Mouse (Mus musculus) MEL (cell line): ENCODE results near the gene Gm20388. TPM values are rescaled to one million over a fixed set of nuclear protein-coding genes. Genes with fewer than 3 reads are reported as not detected.

ENCODE experiments used
- DNase-seq: peaks from one replicate; pipeline ENCODE4 v3.0.0; 2011; ENCODE audit warnings: low read depth, low spot score
- H3K27ac ChIP-seq: 2 replicates; pipeline ENCODE4 v1.5.1; 2012; ENCODE audit warnings: low read depth, mild to moderate bottlenecking, control low read depth, low read length, moderate library complexity; ENCODE audit not compliant: control insufficient read depth
- H3K27me3 ChIP-seq, 2 experiments: fragments of 150-350 bp in 1 of 2; sonication (generic) in 1 of 2; 2 replicates each; pipeline ENCODE4 v1.6.1; 2012; ENCODE audit warnings: low read length in 2 of 2, mild to moderate bottlenecking in 2 of 2, improper control_type of control experiment in 1 of 2, moderate library complexity in 1 of 2; ENCODE audit not compliant: insufficient read depth in 2 of 2, control insufficient read depth in 1 of 2
- H3K36me3 ChIP-seq, 2 experiments: 2 replicates each; pipeline ENCODE4 v1.6.1; 2012 to 2014; ENCODE audit warnings: low read length in 2 of 2, improper control_type of control experiment in 1 of 2, inconsistent platforms in 1 of 2, mild to moderate bottlenecking in 1 of 2; ENCODE audit not compliant: insufficient read depth in 2 of 2, control insufficient read depth in 1 of 2
- H3K4me1 ChIP-seq, 2 experiments: fragments of 150-350 bp in 1 of 2; sonication (generic) in 1 of 2; 2 replicates each; pipeline ENCODE4 v1.6.1; 2012; ENCODE audit warnings: low read length in 2 of 2, improper control_type of control experiment in 1 of 2, mild to moderate bottlenecking in 1 of 2; ENCODE audit not compliant: insufficient read depth in 2 of 2, control insufficient read depth in 1 of 2
- H3K4me3 ChIP-seq, 2 experiments: fragments of 150-350 bp in 1 of 2; sonication (generic) in 1 of 2; 2 replicates each; pipeline ENCODE4 v1.5.1; 2012; ENCODE audit warnings: low read depth in 2 of 2, low read length in 2 of 2, mild to moderate bottlenecking in 2 of 2, moderate library complexity in 2 of 2, control low read depth in 1 of 2, improper control_type of control experiment in 1 of 2; ENCODE audit not compliant: control insufficient read depth in 1 of 2, insufficient read depth in 1 of 2
- H3K79me2 ChIP-seq: 2 replicates; pipeline ENCODE4 v1.6.1; 2012; ENCODE audit warnings: mild to moderate bottlenecking, low read length, moderate library complexity; ENCODE audit not compliant: control insufficient read depth, poor library complexity, insufficient read depth
- H3K9ac ChIP-seq: 2 replicates; pipeline ENCODE4 v1.6.1; 2012; ENCODE audit warnings: low read depth, mild to moderate bottlenecking, control low read depth, low read length, moderate library complexity; ENCODE audit not compliant: control insufficient read depth, poor library complexity, severe bottlenecking
- H3K9me3 ChIP-seq: fragments of 150-350 bp; sonication (generic); replicated peaks from 2 replicates; pipeline ENCODE4 v1.6.1; 2012; ENCODE audit warnings: mild to moderate bottlenecking, low read length, improper control_type of control experiment, moderate library complexity; ENCODE audit not compliant: insufficient read depth
- CHD1 ChIP-seq: IDR thresholded peaks from 2 replicates; pipeline ENCODE4 v1.6.1; 2012; ENCODE audit warnings: low read depth, mild to moderate bottlenecking, inconsistent platforms, low read length, improper control_type of control experiment
- CTCF ChIP-seq, 3 experiments: IDR thresholded peaks in 2 of 3; conservative IDR thresholded peaks in 1 of 3; 2 replicates each; pipeline ENCODE4 v1.5.1; 2011 to 2012; ENCODE audit warnings: low read length in 3 of 3, low read depth in 2 of 3, mild to moderate bottlenecking in 2 of 3, improper control_type of control experiment in 1 of 3, inconsistent platforms in 1 of 3, mixed read lengths in 1 of 3, moderate library complexity in 1 of 3; ENCODE audit not compliant: control insufficient read depth in 1 of 3, insufficient read depth in 1 of 3, poor library complexity in 1 of 3, severe bottlenecking in 1 of 3
- E2F4 ChIP-seq: IDR thresholded peaks from 2 replicates; pipeline ENCODE4 v1.6.1; 2011; ENCODE audit warnings: low read depth, low read length, improper control_type of control experiment, borderline replicate concordance
- ELF1 ChIP-seq: IDR thresholded peaks from 2 replicates; pipeline ENCODE4 v1.6.1; 2014; ENCODE audit warnings: low read depth, mild to moderate bottlenecking, inconsistent platforms, low read length, improper control_type of control experiment, moderate library complexity
- EP300 ChIP-seq, 2 experiments: IDR thresholded peaks; 2 replicates each; pipeline ENCODE4 v1.6.1; 2011; ENCODE audit warnings: improper control_type of control experiment in 2 of 2, low read length in 2 of 2, low read depth in 1 of 2, mild to moderate bottlenecking in 1 of 2
- ETS1 ChIP-seq: IDR thresholded peaks from 2 replicates; pipeline ENCODE4 v1.6.1; 2012; ENCODE audit warnings: low read depth, mild to moderate bottlenecking, inconsistent platforms, low read length, improper control_type of control experiment, moderate library complexity
- GABPA ChIP-seq: IDR thresholded peaks from 2 replicates; pipeline ENCODE4 v1.6.1; 2012; ENCODE audit warnings: low read depth, mild to moderate bottlenecking, inconsistent platforms, low read length, improper control_type of control experiment, moderate library complexity
- HCFC1 ChIP-seq: IDR thresholded peaks from 2 replicates; pipeline ENCODE4 v1.6.1; 2012; ENCODE audit warnings: low read depth, mild to moderate bottlenecking, inconsistent platforms, low read length, improper control_type of control experiment, moderate library complexity
- MAFK ChIP-seq: IDR thresholded peaks from 2 replicates; pipeline ENCODE4 v1.6.1; 2011; ENCODE audit warnings: low read depth, mild to moderate bottlenecking, low read length, improper control_type of control experiment, borderline replicate concordance
- MAX ChIP-seq: IDR thresholded peaks from 2 replicates; pipeline ENCODE4 v1.6.1; 2011; ENCODE audit warnings: low read length, improper control_type of control experiment
- MAZ ChIP-seq: IDR thresholded peaks from 2 replicates; pipeline ENCODE4 v1.6.1; 2012; ENCODE audit warnings: low read depth, mild to moderate bottlenecking, inconsistent platforms, low read length, improper control_type of control experiment
- MEF2A ChIP-seq: IDR thresholded peaks from 2 replicates; pipeline ENCODE4 v1.6.1; 2014; ENCODE audit warnings: low read depth, mild to moderate bottlenecking, inconsistent platforms, low read length, improper control_type of control experiment; ENCODE audit not compliant: poor library complexity, insufficient replicate concordance, severe bottlenecking; ENCODE audit errors: extremely low read depth
- MXI1 ChIP-seq: IDR thresholded peaks from 2 replicates; pipeline ENCODE4 v1.6.1; 2011; ENCODE audit warnings: mild to moderate bottlenecking, low read depth, low read length, improper control_type of control experiment
- MYB ChIP-seq: IDR thresholded peaks from 2 replicates; pipeline ENCODE4 v1.6.1; 2011; ENCODE audit warnings: mild to moderate bottlenecking, low read depth, low read length, improper control_type of control experiment
- NELFE ChIP-seq: IDR thresholded peaks from 2 replicates; pipeline ENCODE4 v1.6.1; 2011; ENCODE audit warnings: low read depth, low read length, improper control_type of control experiment
- NRF1 ChIP-seq: IDR thresholded peaks from 2 replicates; pipeline ENCODE4 v1.6.1; 2014; ENCODE audit warnings: low read depth, mild to moderate bottlenecking, inconsistent platforms, low read length, improper control_type of control experiment, moderate library complexity; ENCODE audit not compliant: poor library complexity, insufficient read depth, severe bottlenecking
- RAD21 ChIP-seq: IDR thresholded peaks from 2 replicates; pipeline ENCODE4 v1.6.1; 2011; ENCODE audit warnings: mild to moderate bottlenecking, low read depth, low read length, improper control_type of control experiment
- RCOR1 ChIP-seq: IDR thresholded peaks from 2 replicates; pipeline ENCODE4 v1.6.1; 2012; ENCODE audit warnings: low read depth, mild to moderate bottlenecking, inconsistent platforms, low read length, improper control_type of control experiment
- SIN3A ChIP-seq: IDR thresholded peaks from 2 replicates; pipeline ENCODE4 v1.6.1; 2012; ENCODE audit warnings: low read length, improper control_type of control experiment, inconsistent platforms
- SMC3 ChIP-seq: IDR thresholded peaks from 2 replicates; pipeline ENCODE4 v1.6.1; 2011; ENCODE audit warnings: low read depth, low read length, improper control_type of control experiment
- TAL1 ChIP-seq: IDR thresholded peaks from 2 replicates; pipeline ENCODE4 v1.6.1; 2012; ENCODE audit warnings: mild to moderate bottlenecking, inconsistent platforms, low read length, moderate library complexity, mixed read lengths
- TBP ChIP-seq: IDR thresholded peaks from 2 replicates; pipeline ENCODE4 v1.8.0; 2011; ENCODE audit warnings: low read depth, low read length, improper control_type of control experiment
- TCF12 ChIP-seq: IDR thresholded peaks from 2 replicates; pipeline ENCODE4 v1.6.1; 2014; ENCODE audit warnings: low read depth, mild to moderate bottlenecking, inconsistent platforms, low read length, improper control_type of control experiment, moderate library complexity
- USF2 ChIP-seq, 2 experiments: IDR thresholded peaks; 2 replicates each; pipeline ENCODE4 v1.6.1; 2011 to 2012; ENCODE audit warnings: improper control_type of control experiment in 2 of 2, low read length in 2 of 2, borderline replicate concordance in 1 of 2, inconsistent platforms in 1 of 2, low read depth in 1 of 2, mild to moderate bottlenecking in 1 of 2; ENCODE audit not compliant: insufficient read depth in 1 of 2
- ZC3H11A ChIP-seq: IDR thresholded peaks from 2 replicates; pipeline ENCODE4 v1.6.1; 2012; ENCODE audit warnings: low read depth, mild to moderate bottlenecking, inconsistent platforms, low read length, improper control_type of control experiment
- ZKSCAN1 ChIP-seq: IDR thresholded peaks from 2 replicates; pipeline ENCODE4 v1.6.1; 2012; ENCODE audit warnings: low read depth, mild to moderate bottlenecking, inconsistent platforms, low read length, improper control_type of control experiment, moderate library complexity
- ZMIZ1 ChIP-seq: IDR thresholded peaks from 2 replicates; pipeline ENCODE4 v1.6.1; 2012; ENCODE audit warnings: low read depth, mild to moderate bottlenecking, inconsistent platforms, low read length, improper control_type of control experiment, moderate library complexity
- ZNF384 ChIP-seq: IDR thresholded peaks from 2 replicates; pipeline ENCODE4 v1.6.1; 2012; ENCODE audit warnings: low read depth, mild to moderate bottlenecking, inconsistent platforms, low read length, improper control_type of control experiment
- polyA plus RNA-seq, 2 experiments: library from polyadenylated mRNA; stranded (reverse) in 1 of 2; unstranded in 1 of 2; fragments of >175 nt in 1 of 2; fragments of >200 nt in 1 of 2; gene quantifications; 2 replicates each; pipeline versions ENCODE4 v1.2.1 to v1.2.4; 2012; ENCODE audit warnings: low replicate concordance in 2 of 2, low read depth in 1 of 2; ENCODE audit not compliant: insufficient read length in 2 of 2, insufficient read depth in 1 of 2, missing spikeins in 1 of 2
- total RNA-seq: library from RNA; depleted of rRNA; stranded (reverse); fragments of 300-350 nt; gene quantifications from 2 replicates; pipeline ENCODE4 v1.2.3, GENCODE M21; 2012

Gene Gm20388
- total and polyA plus RNA-seq, 3 experiments: 11.1 to 17.8 TPM; not detected in 1

- Histone ChIP-seq H3K27ac (no peak overlapping the region), H3K27me3 (no peaks in the 10 kb centered on the region), H3K4me1 (peaks cover 8 to 17% of the 10 kb centered on the region in 2 experiments), H3K4me3 (no peak overlapping the region), H3K9me3 (no peaks in the 10 kb centered on the region), H3K9ac (no peak overlapping the region)
- DNase-seq: no peak
- TF ChIP-seq CHD1: no peak
- TF ChIP-seq E2F4: no peak
- TF ChIP-seq ZMIZ1: no peak
- TF ChIP-seq TBP: no peak
- no peak for TF ChIP-seq ELF1
- no peak for TF ChIP-seq NRF1
- TF ChIP-seq ZC3H11A: no peak
- no peak for TF ChIP-seq TAL1
- no peak for TF ChIP-seq MEF2A
- no peak for TF ChIP-seq RCOR1
- no peak for TF ChIP-seq HCFC1
- no peak for TF ChIP-seq USF2 (IDR thresholded peaks at IDR 0.05; ENCODE audit: borderline replicate concordance in 1 of 2, insufficient read depth in 1 of 2, low read depth in 1 of 2, low read length in 2 of 2)
- no peak for TF ChIP-seq CTCF (IDR thresholded peaks at IDR 0.05 in 2 of 3, conservative IDR thresholded peaks at IDR 0.05 in 1 of 3; ENCODE audit: control insufficient read depth in 1 of 3, insufficient read depth in 1 of 3, low read depth in 2 of 3, low read length in 3 of 3, poor library complexity in 1 of 3, severe bottlenecking in 1 of 3)
- TF ChIP-seq MYB: no peak
- no peak for TF ChIP-seq ETS1
- TF ChIP-seq, all 39 proteins: peak for 0
- no peaks in the 10 kb centered on the region; a peak in 1 of 4 replicates for H3K36me3 ChIP-seq
- H3K79me2 ChIP-seq: no peaks in the 10 kb centered on the region; the same call in 1 of the 2 replicates
These were observed 2705.7 kb downstream of the Gm20388 start for GRCm38 (mm10) chr8:122616181-122616905.

DNA sequence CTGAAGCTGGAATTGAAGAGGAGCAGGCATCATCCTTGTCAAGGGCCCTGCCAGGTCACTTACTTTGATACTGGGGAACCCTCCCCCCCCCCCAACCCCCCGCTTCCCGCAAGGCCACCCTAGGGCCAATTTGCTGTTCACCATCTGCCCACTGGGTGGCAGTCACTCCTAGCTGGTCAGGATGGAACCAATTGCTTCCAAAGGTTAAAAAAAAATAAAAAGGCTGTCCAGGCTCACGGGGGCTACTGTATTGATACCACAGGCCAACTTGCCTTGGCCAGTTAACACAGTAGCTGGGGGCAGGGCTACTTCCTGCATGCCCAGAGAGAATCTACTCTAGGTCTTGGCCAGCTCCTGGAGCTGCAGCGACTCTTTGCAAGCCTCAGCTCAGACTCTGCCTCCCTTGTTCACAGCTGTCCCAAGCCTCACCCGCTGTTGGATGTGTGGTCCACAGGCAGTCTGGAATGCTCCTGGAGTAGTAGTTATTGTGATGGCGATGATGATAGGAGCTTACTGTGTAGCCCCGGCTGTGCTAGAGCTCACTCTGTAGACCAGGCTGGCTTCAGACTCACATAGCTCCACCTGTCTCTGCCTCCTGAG lies 2707.4 kb downstream of the Gm20388 start:
- no peak overlapping the region for H3K9ac ChIP-seq
- no peaks in the 10 kb centered on the region for H3K27me3 ChIP-seq
- H3K79me2 ChIP-seq: no peaks in the 10 kb centered on the region
- DNase-seq: peak; percentile 75
- H3K9me3 ChIP-seq: no peaks in the 10 kb centered on the region
- H3K4me3 ChIP-seq: no peak overlapping the region
- H3K27ac ChIP-seq: no peak overlapping the region
- peaks cover 8 to 12% of the 10 kb centered on the region in 2 experiments for H3K4me1 ChIP-seq
- no peaks in the 10 kb centered on the region; a peak in 1 of 4 replicates for H3K36me3 ChIP-seq
- TF ChIP-seq E2F4 (no peak), MXI1 (no peak), MAZ (peak; percentile 69; the same call in 1 of the 2 replicates), MAX (no peak), SIN3A (0 out of 2 replicates have a peak, but pooled peaks have one; percentile 25), TCF12 (0 out of 2 replicates have a peak, but pooled peaks have one; percentile 5), ZC3H11A (peak; percentile 92), NELFE (0 out of 2 replicates have a peak, but pooled peaks have one; percentile 20), GABPA (no peak), EP300 (IDR thresholded peaks at IDR 0.05; ENCODE audit: low read depth in 1 of 2, low read length in 2 of 2) (no peak), ZKSCAN1 (no peak), ZNF384 (peak; percentile 94), MEF2A (no peak), TBP (no peak), SMC3 (peak; percentile 90), CTCF (IDR thresholded peaks at IDR 0.05 in 2 of 3, conservative IDR thresholded peaks at IDR 0.05 in 1 of 3; ENCODE audit: control insufficient read depth in 1 of 3, insufficient read depth in 1 of 3, low read depth in 2 of 3, low read length in 3 of 3, poor library complexity in 1 of 3, severe bottlenecking in 1 of 3) (peak; percentile 39 to 88 (median 74)), MAFK (no peak), RAD21 (peak; percentile 81)
